Mouse (Mus musculus): Measurements from ENCODE around the gene Snrnp25. TPM values are rescaled to one million over a fixed set of nuclear protein-coding genes. Genes with fewer than 3 reads are reported as not detected.

Snrnp25 gene
- polyA plus RNA-seq, 1 experiment from 2014 or later = 84.2 TPM

GRCm38 (mm10) chr11:32166683-32167082 lies 38.5 kb upstream of the Snrnp25 start:
- H3K4me1 ChIP-seq (replicated peaks; ENCODE audit: control insufficient read depth, insufficient read depth, low read length) = peaks cover 3% of the 10 kb centered on the region; the same call in 1 of the 2 replicates
- H3K27ac ChIP-seq (ENCODE audit: low read depth, low read length) = no peak overlapping the region
- 83% methylated on average over 4 of the region's 4 CpGs for WGBS
- H3K36me3 ChIP-seq (ENCODE audit: control insufficient read depth, insufficient read depth, low read length) = no peaks in the 10 kb centered on the region
- H3K9ac ChIP-seq (ENCODE audit: low read depth, low read length) = no peak overlapping the region
- DNase-seq (ENCODE audit: low spot score) (no peak), ATAC-seq (ENCODE audit: low FRiP score) (no peak)
- H3K9me3 ChIP-seq (ENCODE audit: control insufficient read depth, low read length) = no peaks in the 10 kb centered on the region
- no peak overlapping the region for H3K4me2 ChIP-seq (replicated peaks; ENCODE audit: low read depth, low read length)
- H3K4me3 ChIP-seq (ENCODE audit: low read depth, low read length) = no peak overlapping the region
- H3K27me3 ChIP-seq (ENCODE audit: control insufficient read depth, insufficient read depth, low read length) = no peaks in the 10 kb centered on the region

- Histone ChIP-seq H3K4me2 (replicated peaks; ENCODE audit: low read depth, low read length) (no peak overlapping the region), H3K36me3 (ENCODE audit: control insufficient read depth, insufficient read depth, low read length) (no peaks in the 10 kb centered on the region), H3K27ac (ENCODE audit: low read depth, low read length) (no peak overlapping the region), H3K9me3 (ENCODE audit: control insufficient read depth, low read length) (no peaks in the 10 kb centered on the region), H3K4me1 (replicated peaks; ENCODE audit: control insufficient read depth, insufficient read depth, low read length) (no peaks in the 10 kb centered on the region), H3K9ac (ENCODE audit: low read depth, low read length) (no peak overlapping the region), H3K27me3 (ENCODE audit: control insufficient read depth, insufficient read depth, low read length) (no peaks in the 10 kb centered on the region), H3K4me3 (ENCODE audit: low read depth, low read length) (no peak overlapping the region)
- ATAC-seq (ENCODE audit: low FRiP score) (no peak), DNase-seq (ENCODE audit: low spot score) (no peak)
- 77% methylated on average over 1 of the region's 1 CpGs for WGBS
These were observed 26.7 kb upstream of the Snrnp25 start for GRCm38 (mm10) chr11:32178506-32178905.

GRCm38 (mm10) chr11:32181246-32181645 lies 24.0 kb upstream of the Snrnp25 start:
- WGBS = 78% methylated on average over 4 of the region's 4 CpGs

GRCm38 (mm10) chr11:32181973-32182868 lies 23.0 kb upstream of the Snrnp25 start:
- no peak for ATAC-seq (ENCODE audit: low FRiP score)
- 49% methylated on average over 24 of the region's 25 CpGs for WGBS
- H3K9ac ChIP-seq (ENCODE audit: low read depth, low read length) = no peak overlapping the region

More at GRCm38 (mm10) chr11:32181246-32181645, 24.0 kb upstream of the Snrnp25 start:
- Histone ChIP-seq H3K4me2 (replicated peaks; ENCODE audit: low read depth, low read length) (no peak overlapping the region), H3K36me3 (ENCODE audit: control insufficient read depth, insufficient read depth, low read length) (no peaks in the 10 kb centered on the region), H3K9me3 (ENCODE audit: control insufficient read depth, low read length) (no peaks in the 10 kb centered on the region), H3K27ac (ENCODE audit: low read depth, low read length) (no peak overlapping the region), H3K27me3 (ENCODE audit: control insufficient read depth, insufficient read depth, low read length) (no peaks in the 10 kb centered on the region), H3K4me3 (ENCODE audit: low read depth, low read length) (no peak overlapping the region), H3K9ac (ENCODE audit: low read depth, low read length) (no peak overlapping the region), H3K4me1 (replicated peaks; ENCODE audit: control insufficient read depth, insufficient read depth, low read length) (no peaks in the 10 kb centered on the region)
- DNase-seq (ENCODE audit: low spot score) (no peak), ATAC-seq (ENCODE audit: low FRiP score) (no peak)

GRCm38 (mm10) chr11:32184469-32184868 lies 20.7 kb upstream of the Snrnp25 start:
- Histone ChIP-seq H3K9me3 (ENCODE audit: control insufficient read depth, low read length) (no peaks in the 10 kb centered on the region), H3K4me1 (replicated peaks; ENCODE audit: control insufficient read depth, insufficient read depth, low read length) (no peaks in the 10 kb centered on the region), H3K9ac (ENCODE audit: low read depth, low read length) (no peak overlapping the region), H3K4me2 (replicated peaks; ENCODE audit: low read depth, low read length) (no peak overlapping the region), H3K36me3 (ENCODE audit: control insufficient read depth, insufficient read depth, low read length) (no peaks in the 10 kb centered on the region), H3K4me3 (ENCODE audit: low read depth, low read length) (no peak overlapping the region), H3K27me3 (ENCODE audit: control insufficient read depth, insufficient read depth, low read length) (no peaks in the 10 kb centered on the region), H3K27ac (ENCODE audit: low read depth, low read length) (no peak overlapping the region)
- WGBS = 91% methylated on average over 8 of the region's 8 CpGs
- DNase-seq (ENCODE audit: low spot score) (no peak), ATAC-seq (ENCODE audit: low FRiP score) (no peak)

More at GRCm38 (mm10) chr11:32181973-32182868, 23.0 kb upstream of the Snrnp25 start:
- Histone ChIP-seq H3K4me3 (ENCODE audit: low read depth, low read length) (no peak overlapping the region), H3K4me2 (replicated peaks; ENCODE audit: low read depth, low read length) (no peak overlapping the region), H3K4me1 (replicated peaks; ENCODE audit: control insufficient read depth, insufficient read depth, low read length) (no peaks in the 10 kb centered on the region), H3K36me3 (ENCODE audit: control insufficient read depth, insufficient read depth, low read length) (no peaks in the 10 kb centered on the region), H3K27me3 (ENCODE audit: control insufficient read depth, insufficient read depth, low read length) (no peaks in the 10 kb centered on the region), H3K9me3 (ENCODE audit: control insufficient read depth, low read length) (no peaks in the 10 kb centered on the region), H3K27ac (ENCODE audit: low read depth, low read length) (no peak overlapping the region)
- DNase-seq (ENCODE audit: low spot score) = peak; percentile 90

- Histone ChIP-seq H3K4me1 (replicated peaks; ENCODE audit: control insufficient read depth, insufficient read depth, low read length) (no peaks in the 10 kb centered on the region), H3K9me3 (ENCODE audit: control insufficient read depth, low read length) (no peaks in the 10 kb centered on the region), H3K9ac (ENCODE audit: low read depth, low read length) (no peak overlapping the region), H3K4me3 (ENCODE audit: low read depth, low read length) (no peak overlapping the region), H3K36me3 (ENCODE audit: control insufficient read depth, insufficient read depth, low read length) (no peaks in the 10 kb centered on the region), H3K27me3 (ENCODE audit: control insufficient read depth, insufficient read depth, low read length) (no peaks in the 10 kb centered on the region), H3K27ac (ENCODE audit: low read depth, low read length) (no peak overlapping the region), H3K4me2 (replicated peaks; ENCODE audit: low read depth, low read length) (no peak overlapping the region)
- WGBS = 78% methylated on average over 3 of the region's 3 CpGs
- DNase-seq (ENCODE audit: low spot score) (no peak), ATAC-seq (ENCODE audit: low FRiP score) (no peak)
These were observed 19.2 kb upstream of the Snrnp25 start for GRCm38 (mm10) chr11:32186031-32186430.

GRCm38 (mm10) chr11:32187256-32187655 lies 18.0 kb upstream of the Snrnp25 start:
- Histone ChIP-seq H3K9ac (ENCODE audit: low read depth, low read length) (no peak overlapping the region), H3K9me3 (ENCODE audit: control insufficient read depth, low read length) (no peaks in the 10 kb centered on the region), H3K27ac (ENCODE audit: low read depth, low read length) (no peak overlapping the region), H3K4me1 (replicated peaks; ENCODE audit: control insufficient read depth, insufficient read depth, low read length) (no peaks in the 10 kb centered on the region), H3K36me3 (ENCODE audit: control insufficient read depth, insufficient read depth, low read length) (no peaks in the 10 kb centered on the region), H3K27me3 (ENCODE audit: control insufficient read depth, insufficient read depth, low read length) (no peaks in the 10 kb centered on the region), H3K4me2 (replicated peaks; ENCODE audit: low read depth, low read length) (no peak overlapping the region), H3K4me3 (ENCODE audit: low read depth, low read length) (no peak overlapping the region)
- DNase-seq (ENCODE audit: low spot score) (no peak), ATAC-seq (ENCODE audit: low FRiP score) (no peak)
- WGBS = 90% methylated on average over 4 of the region's 4 CpGs

GRCm38 (mm10) chr11:32188881-32189280 lies 16.3 kb upstream of the Snrnp25 start:
- Histone ChIP-seq H3K9ac (ENCODE audit: low read depth, low read length) (no peak overlapping the region), H3K4me3 (ENCODE audit: low read depth, low read length) (no peak overlapping the region), H3K27ac (ENCODE audit: low read depth, low read length) (no peak overlapping the region), H3K4me2 (replicated peaks; ENCODE audit: low read depth, low read length) (no peak overlapping the region), H3K4me1 (replicated peaks; ENCODE audit: control insufficient read depth, insufficient read depth, low read length) (no peaks in the 10 kb centered on the region), H3K9me3 (ENCODE audit: control insufficient read depth, low read length) (no peaks in the 10 kb centered on the region), H3K27me3 (ENCODE audit: control insufficient read depth, insufficient read depth, low read length) (no peaks in the 10 kb centered on the region), H3K36me3 (ENCODE audit: control insufficient read depth, insufficient read depth, low read length) (no peaks in the 10 kb centered on the region)
- WGBS = 83% methylated on average over 12 of the region's 12 CpGs
- ATAC-seq (ENCODE audit: low FRiP score) (no peak), DNase-seq (ENCODE audit: low spot score) (no peak)

GRCm38 (mm10) chr11:32189434-32189833 lies 15.8 kb upstream of the Snrnp25 start:
- Histone ChIP-seq H3K27me3 (ENCODE audit: control insufficient read depth, insufficient read depth, low read length) (no peaks in the 10 kb centered on the region), H3K9ac (ENCODE audit: low read depth, low read length) (no peak overlapping the region), H3K4me2 (replicated peaks; ENCODE audit: low read depth, low read length) (no peak overlapping the region), H3K4me3 (ENCODE audit: low read depth, low read length) (no peak overlapping the region), H3K9me3 (ENCODE audit: control insufficient read depth, low read length) (no peaks in the 10 kb centered on the region), H3K36me3 (ENCODE audit: control insufficient read depth, insufficient read depth, low read length) (no peaks in the 10 kb centered on the region), H3K27ac (ENCODE audit: low read depth, low read length) (no peak overlapping the region), H3K4me1 (replicated peaks; ENCODE audit: control insufficient read depth, insufficient read depth, low read length) (no peaks in the 10 kb centered on the region)
- 63% methylated on average over 5 of the region's 5 CpGs for WGBS
- no peak for ATAC-seq (ENCODE audit: low FRiP score)
- no peak for DNase-seq (ENCODE audit: low spot score)

All from hindbrain, embryonic 11.5 days (tissue).